22 mouse cellular contexts compared by ENCODE assay signal in genomic region chr13:112758546-112759090, GRCm38 (mm10). TPM values are rescaled to one million over a fixed set of nuclear protein-coding genes. Genes with fewer than 3 reads are reported as not detected.
A peak's percentile ranks its signal among the peaks of the same experiment; 100 is the strongest.
DNase-seq lines count a peak whose midpoint lies in the region; ATAC-seq and TF ChIP-seq lines count a peak whose summit lies in the region.
"Had no signal": no experiment of that assay in that cellular context is flagged by ENCODE, and none has a peak within 500 bp of the region (broad histone marks: within the 10 kb centered on the region; RNA-seq: fewer than 3 reads in every experiment).

No protein-coding gene starts in this region.

- no peak overlapping the region for H3K9ac ChIP-seq in heart, postnatal 0 days (replicated peaks; ENCODE audit: low read depth, low read length)
- no peak overlapping the region for H3K9ac ChIP-seq in embryonic facial prominence, embryonic 14.5 days (ENCODE audit: low read depth, low read length)
- H3K9ac ChIP-seq in stomach, embryonic 16.5 days (ENCODE audit: low read length) = no peak overlapping the region
- H3K9ac ChIP-seq: heart, embryonic 15.5 days; liver, embryonic 13.5 days; lung, embryonic 14.5 days had no signal

- ATAC-seq in heart, postnatal 0 days (ENCODE audit: insufficient read depth, low read depth) = no peak
- ATAC-seq in embryonic facial prominence, embryonic 14.5 days (ENCODE audit: low read depth) = no peak
- no peak for ATAC-seq in stomach, embryonic 16.5 days (ENCODE audit: insufficient read depth, low FRiP score)
- ATAC-seq: forebrain, embryonic 14.5 days had no signal

- TF ChIP-seq CTCF in heart, postnatal 0 days (IDR thresholded peaks at IDR 0.05; ENCODE audit: low read depth) = no peak

- no peak overlapping the region for H3K4me3 ChIP-seq in heart, postnatal 0 days (ENCODE audit: low read depth, low read length)
- H3K4me3 ChIP-seq in embryonic facial prominence, embryonic 14.5 days (ENCODE audit: low read depth, low read length) = no peak overlapping the region
- H3K4me3 ChIP-seq in stomach, embryonic 16.5 days (replicated peaks; ENCODE audit: low read length) = no peak overlapping the region
- H3K4me3 ChIP-seq: erythroblast, embryonic 14.5 days; heart, embryonic 15.5 days; liver, embryonic 13.5 days had no signal

- peak; percentile 7 to 39 for DNase-seq in adrenal gland, adult (ENCODE audit: inconsistent age in 2 of 2, low spot score in 1 of 2)
- no peak for DNase-seq in adrenal gland, postnatal 25 days
- no peak for DNase-seq in heart, postnatal 0 days (ENCODE audit: low spot score)
- no peak for DNase-seq in heart, adult 9 months (ENCODE audit: low spot score in 2 of 2)
- peak; percentile 56 for DNase-seq in embryonic facial prominence, embryonic 14.5 days (ENCODE audit: low spot score)
- DNase-seq in left cerebral cortex, adult 8-10 months (ENCODE audit: low spot score in 2 of 2) = no peak
- DNase-seq in lung, postnatal 25 days (ENCODE audit: low spot score) = no peak
- DNase-seq: adrenal gland, adult 2 months; cerebellum, postnatal 36 days; gastrocnemius, postnatal 25 days; kidney, adult 9 months; kidney, postnatal 25 days; left cerebral cortex, postnatal 4 days; liver, embryonic 13.5 days; lung, embryonic 14.5 days; right cerebral cortex, postnatal 25 days had no signal

- no peaks in the 10 kb centered on the region for H3K27me3 ChIP-seq in heart, postnatal 0 days (ENCODE audit: control insufficient read depth, insufficient read depth, low read length)
- H3K27me3 ChIP-seq in embryonic facial prominence, embryonic 14.5 days (replicated peaks; ENCODE audit: control insufficient read depth, insufficient read depth, low read length) = no peaks in the 10 kb centered on the region
- no peaks in the 10 kb centered on the region for H3K27me3 ChIP-seq in stomach, embryonic 16.5 days (ENCODE audit: control insufficient read depth, insufficient read depth, low read length)
- H3K27me3 ChIP-seq: heart, embryonic 15.5 days had no signal

- H3K4me1 ChIP-seq in heart, postnatal 0 days (ENCODE audit: control insufficient read depth, insufficient read depth) = peaks cover 31% of the 10 kb centered on the region
- H3K4me1 ChIP-seq in embryonic facial prominence, embryonic 14.5 days (ENCODE audit: control insufficient read depth, insufficient read depth, low read length) = peaks cover 23% of the 10 kb centered on the region; the same call in 1 of the 2 replicates
- H3K4me1 ChIP-seq in stomach, embryonic 16.5 days (ENCODE audit: control insufficient read depth, insufficient read depth, low read length) = peaks cover 58% of the 10 kb centered on the region

- H3K36me3 ChIP-seq in heart, postnatal 0 days (replicated peaks; ENCODE audit: control insufficient read depth, insufficient read depth, low read length) = no peaks in the 10 kb centered on the region
- H3K36me3 ChIP-seq in embryonic facial prominence, embryonic 14.5 days (ENCODE audit: control insufficient read depth, insufficient read depth, low read length) = no peaks in the 10 kb centered on the region
- no peaks in the 10 kb centered on the region for H3K36me3 ChIP-seq in stomach, embryonic 16.5 days (ENCODE audit: control insufficient read depth, insufficient read depth, low read length)
- H3K36me3 ChIP-seq: heart, embryonic 15.5 days; liver, embryonic 13.5 days had no signal

- 86% methylated on average over 6 of the region's 6 CpGs for WGBS in heart, postnatal 0 days
- 67% methylated on average over 6 of the region's 6 CpGs for WGBS in embryonic facial prominence, embryonic 14.5 days
- 63% methylated on average over 6 of the region's 6 CpGs for WGBS in stomach, embryonic 16.5 days

- TF ChIP-seq EP300 in heart, postnatal 0 days (IDR thresholded peaks at IDR 0.05; ENCODE audit: low read depth) = no peak

- no peak overlapping the region for H3K4me2 ChIP-seq in heart, postnatal 0 days (ENCODE audit: low read depth, low read length)
- no peak overlapping the region for H3K4me2 ChIP-seq in embryonic facial prominence, embryonic 14.5 days (ENCODE audit: low read depth, low read length)
- no peak overlapping the region for H3K4me2 ChIP-seq in stomach, embryonic 16.5 days (ENCODE audit: low read depth, low read length)
- H3K4me2 ChIP-seq: heart, embryonic 15.5 days; liver, embryonic 13.5 days; lung, embryonic 14.5 days; midbrain, embryonic 11.5 days had no signal

- H3K9me3 ChIP-seq in heart, postnatal 0 days (replicated peaks; ENCODE audit: control insufficient read depth, low read length) = no peaks in the 10 kb centered on the region
- no peaks in the 10 kb centered on the region for H3K9me3 ChIP-seq in embryonic facial prominence, embryonic 14.5 days (ENCODE audit: control insufficient read depth, low read length)
- H3K9me3 ChIP-seq in stomach, embryonic 16.5 days (replicated peaks; ENCODE audit: control insufficient read depth, low read length) = no peaks in the 10 kb centered on the region
- H3K9me3 ChIP-seq: heart, embryonic 15.5 days; liver, embryonic 13.5 days had no signal

- peak overlapping the region; percentile 3; the same call in 1 of the 2 replicates for H3K27ac ChIP-seq in heart, postnatal 0 days (ENCODE audit: low read depth)
- H3K27ac ChIP-seq in embryonic facial prominence, embryonic 14.5 days (replicated peaks; ENCODE audit: low read depth, low read length) = peak overlapping the region; percentile 28
- 0 out of 2 replicates have a peak overlapping the region, but pooled peaks have one; percentile 1 for H3K27ac ChIP-seq in stomach, embryonic 16.5 days (ENCODE audit: low read length)
- H3K27ac ChIP-seq: heart, embryonic 15.5 days; liver, embryonic 13.5 days; macrophage had no signal

RNA-seq across cellular contexts. Expression of gene Plpp1, which starts 42.0 kb away (rescaled TPM):
- total RNA-seq in adrenal gland, postnatal 25 days (2021) = 225 and 226 TPM in 2 replicates
- total RNA-seq in heart, postnatal 0 days (2014; rRNA removed; ENCODE audit: low replicate concordance) = 88.7 and 129 TPM in 2 replicates
- 89.4 and 101 TPM in 2 replicates for polyA plus RNA-seq in heart, postnatal 0 days (2015; fragmentation: Nextera tagmentation; extraction: Ambion mirVana)
- 60.5 and 64.6 TPM in 2 replicates for polyA plus RNA-seq in embryonic facial prominence, embryonic 14.5 days (2014; fragmentation: Nextera tagmentation; extraction: Ambion mirVana)
- polyA plus RNA-seq in stomach, embryonic 16.5 days (2015; fragmentation: Nextera tagmentation; extraction: Ambion mirVana) = 117 and 120 TPM in 2 replicates
- 10 to 100 TPM; 28.5 to 32.2 (median 29.3) TPM for total RNA-seq in left cerebral cortex, adult 8-10 months (2022)

Comparison
In these comparisons a context has a peak if more than half of its experiments do, and no peak if none do; other contexts are left out.
1. DNase-seq: peak in adrenal gland, adult (2 of 2) and embryonic facial prominence, embryonic 14.5 days (single experiment); none in adrenal gland, postnatal 25 days (single experiment), heart, postnatal 0 days (single experiment), heart, adult 9 months (0 of 2), left cerebral cortex, adult 8-10 months (0 of 2) and lung, postnatal 25 days (single experiment).
2. Peak in every context shown above with its lines, with median percentiles within 50 percentile points of each other: H3K27ac ChIP-seq.